17 mouse cellular contexts compared by ENCODE assay signal in the genomic region with DNA sequence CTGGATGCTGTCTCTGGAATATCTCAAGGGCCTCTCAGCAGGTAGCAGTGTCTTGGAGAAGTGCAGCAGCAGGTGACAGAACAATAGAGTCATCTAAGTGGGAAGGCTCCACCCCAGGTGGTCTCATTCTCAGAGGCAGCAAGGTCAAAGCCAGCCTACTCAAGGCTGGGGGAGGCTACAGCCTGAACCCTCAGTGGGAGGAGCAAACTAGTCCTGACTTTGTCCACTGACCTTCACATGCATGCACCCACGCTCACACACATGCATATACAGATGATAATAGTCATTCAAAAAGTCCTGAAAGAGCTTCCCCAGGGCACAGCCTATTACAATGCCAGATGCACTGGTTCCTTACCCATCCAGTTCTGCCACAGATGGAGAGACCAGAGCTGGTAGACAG. TPM values are rescaled to one million over a fixed set of nuclear protein-coding genes. Genes with fewer than 3 reads are reported as not detected.
"Had no signal": no experiment of that assay in that cellular context is flagged by ENCODE, and none has a peak within 500 bp of the region (broad histone marks: within the 10 kb centered on the region; RNA-seq: fewer than 3 reads in every experiment).

No protein-coding gene starts in this region.

- H3K9ac ChIP-seq: lung, embryonic 14.5 days; midbrain, embryonic 12.5 days; neural tube, embryonic 12.5 days; stomach, embryonic 15.5 days had no signal

- H3K9me3 ChIP-seq: midbrain, embryonic 12.5 days; neural tube, embryonic 12.5 days; stomach, embryonic 15.5 days had no signal

- H3K4me1 ChIP-seq: midbrain, embryonic 10.5 days; midbrain, embryonic 12.5 days; neural tube, embryonic 12.5 days; stomach, embryonic 15.5 days had no signal

- DNase-seq: lung, adult 18-20 months; lung, embryonic 14.5 days; lung, postnatal 10 days; lung, postnatal 4 days; midbrain, embryonic 14.5 days; right cerebral cortex, postnatal 14 days; thymus, adult 2 months; thymus, postnatal 25 days; thymus, postnatal 4 days had no signal

- H3K27ac ChIP-seq: midbrain, embryonic 10.5 days; midbrain, embryonic 12.5 days; neural tube, embryonic 12.5 days; stomach, embryonic 15.5 days; stomach, postnatal 0 days had no signal

- H3K27me3 ChIP-seq: midbrain, embryonic 12.5 days; neural tube, embryonic 12.5 days; stomach, embryonic 15.5 days had no signal

- H3K4me3 ChIP-seq: midbrain, embryonic 10.5 days; midbrain, embryonic 12.5 days; neural tube, embryonic 12.5 days; stomach, embryonic 15.5 days had no signal

RNA-seq across cellular contexts. Expression of a gene that starts 51.1 kb away (rescaled TPM):
- total RNA-seq: megakaryocyte, adult 5-6 weeks; megakaryocyte-erythroid progenitor cell, adult 5-6 weeks; neutrophil, adult 5-6 weeks had no signal
